Mouse (Mus musculus) adrenal gland, postnatal 0 days (tissue): Measurements from ENCODE around the gene Rims1. TPM values are rescaled to one million over a fixed set of nuclear protein-coding genes. Genes with fewer than 3 reads are reported as not detected.

ENCODE experiments used
- polyA plus RNA-seq: library from polyadenylated mRNA; unstranded; fragments of >200 nt; fragmentation: Nextera tagmentation; extraction: Ambion mirVana; gene quantifications from 2 replicates; pipeline ENCODE4 v1.2.1, GENCODE M21; 2015

Gene Rims1
- 0.81 and 2.3 TPM in 2 replicates for polyA plus RNA-seq

DNA sequence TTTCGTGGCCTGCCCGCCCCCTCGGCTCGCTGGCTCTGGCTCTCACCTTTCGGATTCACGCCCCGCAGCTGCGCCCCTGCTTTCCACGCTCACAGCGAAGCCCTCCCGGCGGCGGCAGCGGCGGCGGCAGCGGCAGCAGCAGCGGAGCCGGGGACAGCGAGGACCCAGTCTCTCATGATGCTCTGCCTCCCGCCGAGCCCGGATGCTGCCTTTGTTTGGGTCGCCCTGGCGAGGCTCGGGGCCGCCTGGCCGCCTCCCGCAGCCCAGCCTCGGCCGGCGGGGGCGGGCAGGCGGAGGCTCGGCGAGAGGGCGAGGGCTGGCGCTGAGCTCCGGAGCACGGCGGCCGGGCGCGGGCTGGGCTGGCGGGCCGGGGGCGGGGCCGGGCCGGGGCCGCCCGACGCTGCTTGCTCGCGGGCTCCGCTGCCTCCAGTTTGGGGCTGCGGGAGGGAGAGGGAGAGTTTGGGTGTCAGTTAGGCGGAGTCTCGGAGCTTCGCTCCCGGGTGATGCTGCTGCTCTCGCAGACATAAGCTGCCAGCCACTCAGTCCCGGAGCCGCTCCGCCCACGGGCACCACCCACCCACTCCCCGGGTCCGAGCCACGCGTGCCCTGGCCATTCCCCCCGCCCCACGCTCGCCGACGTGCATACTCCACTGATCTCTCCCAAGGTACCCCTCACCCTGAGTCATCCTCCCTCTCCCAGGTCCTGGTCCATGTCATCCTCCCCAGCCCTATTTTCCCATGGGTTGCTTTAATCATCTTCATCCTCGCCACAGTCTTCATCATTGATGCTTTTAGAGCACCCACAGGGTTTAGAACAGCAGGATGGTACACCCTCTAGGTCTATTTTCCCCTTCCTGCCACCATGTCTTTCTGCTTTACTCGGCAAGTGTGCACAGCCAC is at the start of gene Rims1:
Rims1 (minus strand) TSS at position 269 of the 900 bp plus-strand sequence.

